Mouse (Mus musculus) embryonic facial prominence, embryonic 14.5 days (tissue): Measurements from ENCODE around the gene Ccdc142. TPM values are rescaled to one million over a fixed set of nuclear protein-coding genes. Genes with fewer than 3 reads are reported as not detected.

ENCODE experiments used
- ATAC-seq: fragments of 200-750 bp; cut with Nextera tagmentation; 2 replicates; pipeline ENCODE4 v1.8.0; 2017; ENCODE audit warnings: low read depth, moderate number of reproducible peaks, moderate TSS enrichment
- DNase-seq: peaks from one replicate; pipeline ENCODE4 v3.0.0-alpha.2; 2015; ENCODE audit warnings: low spot score
- H3K27ac ChIP-seq: fragments of 300-500 bp; sonication (generic); replicated peaks from 2 replicates; pipeline ENCODE4 v1.5.1; 2014; ENCODE audit warnings: low read depth, mild to moderate bottlenecking, low read length, moderate library complexity
- H3K27me3 ChIP-seq: fragments of 300-500 bp; sonication (generic); replicated peaks from 2 replicates; pipeline ENCODE4 v1.6.1; 2014; ENCODE audit warnings: low read length; ENCODE audit not compliant: control insufficient read depth, insufficient read depth
- H3K36me3 ChIP-seq: fragments of 300-500 bp; sonication (generic); 2 replicates; pipeline ENCODE4 v1.6.1; 2014; ENCODE audit warnings: low read length, mixed read lengths; ENCODE audit not compliant: control insufficient read depth, insufficient read depth
- H3K4me1 ChIP-seq: fragments of 300-500 bp; sonication (generic); 2 replicates; pipeline ENCODE4 v1.6.1; 2014; ENCODE audit warnings: antibody characterized with exemption, low read length; ENCODE audit not compliant: control insufficient read depth, insufficient read depth
- H3K4me2 ChIP-seq: fragments of 300-500 bp; sonication (generic); 2 replicates; pipeline ENCODE4 v1.6.1; 2014; ENCODE audit warnings: low read depth, mild to moderate bottlenecking, low read length, moderate library complexity, mixed read lengths
- H3K4me3 ChIP-seq: fragments of 300-500 bp; sonication (generic); 2 replicates; pipeline ENCODE4 v1.5.1; 2014; ENCODE audit warnings: low read depth, mild to moderate bottlenecking, low read length
- H3K9ac ChIP-seq: fragments of 300-500 bp; sonication (generic); 2 replicates; pipeline ENCODE4 v1.6.1; 2014; ENCODE audit warnings: low read depth, mild to moderate bottlenecking, low read length, moderate library complexity, mixed read lengths
- H3K9me3 ChIP-seq: fragments of 300-500 bp; sonication (generic); 2 replicates; pipeline ENCODE4 v1.6.1; 2016; ENCODE audit warnings: low read length; ENCODE audit not compliant: control insufficient read depth
- WGBS: fragments of 180-500 bp; shearing (Covaris S2); extraction: QIAGEN DNeasy Blood & Tissue Kit; methylation state at CpG from one replicate; pipeline ENCODE4 v1.1.7; 2014; 5-methylcytosine and 5-hydroxymethylcytosine counted together
- polyA plus RNA-seq: library from polyadenylated mRNA; unstranded; fragments of >200 nt; fragmentation: Nextera tagmentation; extraction: Ambion mirVana; gene quantifications from 2 replicates; pipeline ENCODE4 v1.2.1, GENCODE M21; 2014

Ccdc142 gene
- polyA plus RNA-seq, 1 experiment from 2014 or later = 3.4 TPM

- H3K27ac ChIP-seq = no peak overlapping the region
- no peak overlapping the region for H3K4me3 ChIP-seq
- H3K9me3 ChIP-seq = no peaks in the 10 kb centered on the region
- no peak overlapping the region for H3K9ac ChIP-seq
- DNase-seq (no peak), ATAC-seq (no peak)
- no peak overlapping the region for H3K4me2 ChIP-seq
- H3K4me1 ChIP-seq = peaks cover 15% of the 10 kb centered on the region
- H3K27me3 ChIP-seq = no peaks in the 10 kb centered on the region
- 93% methylated on average over 5 of the region's 5 CpGs for WGBS
- 0 out of 2 replicates have a peak, but pooled peaks cover 5% of the 10 kb centered on the region for H3K36me3 ChIP-seq
These were observed 26.0 kb downstream of the Ccdc142 start for GRCm38 (mm10) chr6:83127419-83127818.

- Histone ChIP-seq H3K4me3 (no peak overlapping the region), H3K4me1 (peaks cover 18% of the 10 kb centered on the region), H3K27me3 (no peaks in the 10 kb centered on the region), H3K27ac (no peak overlapping the region), H3K9ac (no peak overlapping the region), H3K9me3 (no peaks in the 10 kb centered on the region), H3K36me3 (no peaks in the 10 kb centered on the region), H3K4me2 (no peak overlapping the region)
- ATAC-seq (no peak), DNase-seq (no peak)
- WGBS = 67% methylated on average over 6 of the region's 6 CpGs
These were observed 30.2 kb downstream of the Ccdc142 start for GRCm38 (mm10) chr6:83131469-83132034.

- Histone ChIP-seq H3K4me1 (peaks cover 19% of the 10 kb centered on the region), H3K4me3 (no peak overlapping the region), H3K9me3 (no peaks in the 10 kb centered on the region), H3K4me2 (no peak overlapping the region), H3K9ac (no peak overlapping the region), H3K27ac (no peak overlapping the region), H3K36me3 (no peaks in the 10 kb centered on the region), H3K27me3 (no peaks in the 10 kb centered on the region)
- DNase-seq = no peak
- 85% methylated on average over 9 of the region's 9 CpGs for WGBS
- ATAC-seq = no peak
These were observed 30.9 kb downstream of the Ccdc142 start for GRCm38 (mm10) chr6:83132176-83132919.

GRCm38 (mm10) chr6:83134226-83134625, 32.8 kb downstream of the Ccdc142 start:
- no peaks in the 10 kb centered on the region for H3K9me3 ChIP-seq
- H3K4me2 ChIP-seq = no peak overlapping the region
- H3K4me3 ChIP-seq = no peak overlapping the region
- WGBS = 60% methylated on average over 3 of the region's 3 CpGs
- no peak for ATAC-seq
- no peak for DNase-seq
- H3K36me3 ChIP-seq = no peaks in the 10 kb centered on the region
- H3K4me1 ChIP-seq = peaks cover 31% of the 10 kb centered on the region
- H3K27me3 ChIP-seq = no peaks in the 10 kb centered on the region
- H3K9ac ChIP-seq = no peak overlapping the region
- H3K27ac ChIP-seq = no peak overlapping the region

- Histone ChIP-seq H3K4me1 (peaks cover 37% of the 10 kb centered on the region), H3K9ac (peak within 1 kb of the TSS; percentile 74), H3K27ac (peak within 1 kb of the TSS; percentile 97), H3K4me2 (peak within 1 kb of the TSS; percentile 62), H3K27me3 (no peaks in the 10 kb centered on the region), H3K9me3 (no peaks in the 10 kb centered on the region), H3K36me3 (no peaks in the 10 kb centered on the region), H3K4me3 (peak within 1 kb of the TSS; percentile 45)
- ATAC-seq (no peak), DNase-seq (no peak)
- WGBS = 57% methylated on average over 7 of the region's 7 CpGs
These were observed 33.6 kb downstream of the Ccdc142 start, which contains the start of gene Rtkn for GRCm38 (mm10) chr6:83134951-83135513. TSS of gene Rtkn (plus strand) at chr6:83135463.

GRCm38 (mm10) chr6:83135571-83136161, 34.3 kb downstream of the Ccdc142 start:
- Histone ChIP-seq H3K27me3 (no peaks in the 10 kb centered on the region), H3K4me2 (peak overlapping the region; percentile 62), H3K9me3 (no peaks in the 10 kb centered on the region), H3K36me3 (no peaks in the 10 kb centered on the region), H3K27ac (peak overlapping the region; percentile 97), H3K9ac (peak overlapping the region; percentile 74), H3K4me3 (peak overlapping the region; percentile 45), H3K4me1 (peaks cover 37% of the 10 kb centered on the region)
- WGBS = 4% methylated on average over 35 of the region's 37 CpGs
- DNase-seq = peak; percentile 68
- ATAC-seq = no peak; the same call in 1 of the 2 replicates

- Histone ChIP-seq H3K27ac (peak overlapping the region; percentile 97), H3K9ac (peak overlapping the region; percentile 74), H3K4me2 (peak overlapping the region; percentile 62), H3K4me3 (peak overlapping the region; percentile 45), H3K9me3 (no peaks in the 10 kb centered on the region), H3K4me1 (peaks cover 37% of the 10 kb centered on the region), H3K27me3 (no peaks in the 10 kb centered on the region), H3K36me3 (no peaks in the 10 kb centered on the region)
- 16% methylated on average over 5 of the region's 5 CpGs for WGBS
- DNase-seq (no peak), ATAC-seq (no peak)
These were observed 35.0 kb downstream of the Ccdc142 start for GRCm38 (mm10) chr6:83136291-83136880.

GRCm38 (mm10) chr6:83136881-83137575, 35.6 kb downstream of the Ccdc142 start:
- peak; percentile 86 for ATAC-seq
- Histone ChIP-seq H3K27ac (peak overlapping the region; percentile 97), H3K9ac (peak overlapping the region; percentile 74), H3K4me1 (peaks cover 42% of the 10 kb centered on the region), H3K27me3 (no peaks in the 10 kb centered on the region), H3K4me2 (peak overlapping the region; percentile 62), H3K36me3 (no peaks in the 10 kb centered on the region), H3K9me3 (no peaks in the 10 kb centered on the region), H3K4me3 (peak overlapping the region; percentile 45)
- 1% methylated on average over 21 of the region's 26 CpGs for WGBS
- peak; percentile 94 for DNase-seq
